Mouse (Mus musculus) embryonic fibroblast, embryonic 13.5 days (primary cell): Measurements from ENCODE around the gene Fkbp15.

ENCODE experiments used
- CTCF ChIP-seq: IDR thresholded peaks from 2 replicates; pipeline ENCODE4 v1.5.1; 2011; ENCODE audit warnings: mild to moderate bottlenecking, control low read depth, low read length, moderate library complexity, borderline replicate concordance; ENCODE audit not compliant: insufficient read depth
- POLR2A ChIP-seq: IDR thresholded peaks from 2 replicates; pipeline ENCODE4 v1.6.1; 2011; ENCODE audit warnings: low read depth, mild to moderate bottlenecking, control low read depth, low read length, moderate library complexity

GRCm38 (mm10) chr4:62385439-62385838, 25.1 kb upstream of the Fkbp15 start:
- no peak for TF ChIP-seq CTCF
- TF ChIP-seq POLR2A = no peak
